Mouse (Mus musculus) myocyte (in vitro differentiated cells): ENCODE results near the gene Akr7a5. TPM values are rescaled to one million over a fixed set of nuclear protein-coding genes. Genes with fewer than 3 reads are reported as not detected.
A peak's percentile ranks its signal among the peaks of the same experiment; 100 is the strongest.

Experiments
- H3K27me3 ChIP-seq: one replicate; pipeline ENCODE4 v1.6.1; 2011; ENCODE audit not compliant: control insufficient read depth, insufficient read depth, insufficient read length
- H3K36me3 ChIP-seq: one replicate; pipeline ENCODE4 v1.6.1; 2011; ENCODE audit not compliant: control insufficient read depth, insufficient read depth
- H3K4me2 ChIP-seq: one replicate; pipeline ENCODE4 v1.6.1; 2011; ENCODE audit warnings: low read depth, control low read depth
- H3K4me3 ChIP-seq: one replicate; pipeline ENCODE4 v1.5.1; 2011; ENCODE audit warnings: mild to moderate bottlenecking, control low read depth, moderate library complexity
- H3K79me2 ChIP-seq: one replicate; pipeline ENCODE4 v1.6.1; 2011; ENCODE audit not compliant: control insufficient read depth, insufficient read depth
- H3ac ChIP-seq: one replicate; pipeline ENCODE4 v1.6.1; 2011; ENCODE audit not compliant: control insufficient read depth, insufficient read length
- CEBPB ChIP-seq: IDR thresholded peaks from 2 replicates; pipeline ENCODE4 v1.6.1; 2011; ENCODE audit warnings: mild to moderate bottlenecking, moderate library complexity; ENCODE audit not compliant: poor library complexity, insufficient read depth, severe bottlenecking
- E2F4 ChIP-seq: IDR thresholded peaks from one replicate; pipeline ENCODE4 v1.6.1; 2011; ENCODE audit warnings: mild to moderate bottlenecking, control low read depth, moderate library complexity; ENCODE audit not compliant: insufficient read depth
- MAX ChIP-seq: IDR thresholded peaks from one replicate; pipeline ENCODE4 v1.6.1; 2011; ENCODE audit warnings: low read depth, mild to moderate bottlenecking, control low read depth
- MYOD1 ChIP-seq, 3 experiments: IDR thresholded peaks; one replicate each; pipeline ENCODE4 v1.6.1; 2011; ENCODE audit warnings: control low read depth in 2 of 3, low read depth in 2 of 3, mild to moderate bottlenecking in 2 of 3, moderate library complexity in 1 of 3; ENCODE audit not compliant: insufficient read length in 2 of 3, control insufficient read depth in 1 of 3
- MYOG ChIP-seq, 3 experiments: IDR thresholded peaks; one replicate each; pipeline ENCODE4 v1.6.1; 2011; ENCODE audit warnings: control low read depth in 2 of 3, low read depth in 2 of 3, mild to moderate bottlenecking in 2 of 3; ENCODE audit not compliant: insufficient read length in 2 of 3, control insufficient read depth in 1 of 3, insufficient read depth in 1 of 3
- POLR2A ChIP-seq: IDR thresholded peaks from one replicate; pipeline ENCODE4 v1.6.1; 2011; ENCODE audit warnings: low read depth, mild to moderate bottlenecking, control low read depth, moderate library complexity; ENCODE audit not compliant: insufficient read length
- POLR2AphosphoS2 ChIP-seq: IDR thresholded peaks from one replicate; pipeline ENCODE4 v1.6.1; 2011; ENCODE audit warnings: low read depth, control low read depth; ENCODE audit not compliant: insufficient read length
- REST ChIP-seq: IDR thresholded peaks from one replicate; pipeline ENCODE4 v1.6.1; 2011; ENCODE audit warnings: mild to moderate bottlenecking, control low read depth, moderate library complexity; ENCODE audit not compliant: insufficient read depth, insufficient read length
- SRF ChIP-seq: IDR thresholded peaks from one replicate; pipeline ENCODE4 v1.6.1; 2011; ENCODE audit warnings: low read depth; ENCODE audit not compliant: control insufficient read depth, insufficient read length
- TCF12 ChIP-seq: IDR thresholded peaks from one replicate; pipeline ENCODE4 v1.6.1; 2011; ENCODE audit warnings: mild to moderate bottlenecking, control low read depth; ENCODE audit not compliant: poor library complexity, insufficient read depth, severe bottlenecking
- TCF3 ChIP-seq: IDR thresholded peaks from one replicate; pipeline ENCODE4 v1.6.1; 2011; ENCODE audit warnings: low read depth, control low read depth; ENCODE audit not compliant: insufficient read length
- USF1 ChIP-seq: IDR thresholded peaks from one replicate; pipeline ENCODE4 v1.6.1; 2011; ENCODE audit warnings: low read depth, mild to moderate bottlenecking, control low read depth, moderate library complexity
- polyA plus RNA-seq: library from polyadenylated mRNA; unstranded; fragments of >200 nt; fragmentation: generic; extraction: Trizol; gene quantifications from one replicate; pipeline ENCODE4 v1.2.1, GENCODE M21; 2012; ENCODE audit warnings: missing spikeins

The Akr7a5 gene
- polyA plus RNA-seq, 1 experiment, result 48.8 TPM

DNA sequence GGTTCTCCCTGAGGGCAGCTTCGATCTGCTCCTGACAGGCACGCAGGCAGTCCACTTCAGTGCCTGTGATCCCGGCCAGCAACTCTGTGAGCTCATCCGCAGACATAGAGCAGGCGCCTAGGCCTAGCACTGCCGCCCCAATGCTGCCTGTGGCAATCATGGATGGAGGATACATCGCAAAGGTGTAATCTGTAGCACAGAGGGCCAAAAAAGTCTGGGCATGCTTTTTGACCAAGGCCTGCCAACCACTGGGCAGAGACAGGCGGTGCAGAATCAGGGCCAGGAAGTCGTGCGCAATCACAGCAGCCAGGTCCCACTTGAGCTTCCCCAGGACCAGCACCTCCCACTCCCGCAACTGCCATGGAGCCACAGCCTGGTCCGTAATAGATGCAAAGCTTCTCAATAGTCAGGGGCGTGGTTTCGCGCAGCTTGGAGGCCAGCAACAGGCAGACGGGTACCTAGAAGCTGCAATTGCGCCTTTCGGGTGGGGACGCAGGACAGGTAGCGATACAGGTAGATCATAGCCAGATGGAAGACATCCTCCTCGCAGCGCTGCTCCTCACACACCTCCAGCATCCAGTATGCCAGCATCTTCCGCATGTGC lies 35.0 kb downstream of the Akr7a5 start:
- no peak overlapping the region for H3K4me2 ChIP-seq
- TF ChIP-seq TCF3 (no peak), MYOG (IDR thresholded peaks at IDR 0.05; ENCODE audit: control insufficient read depth in 1 of 3, insufficient read depth in 1 of 3, insufficient read length in 2 of 3, low read depth in 2 of 3) (no peak), E2F4 (no peak), SRF (no peak), POLR2AphosphoS2 (no peak), TCF12 (no peak), POLR2A (no peak), REST (no peak), CEBPB (no peak), MAX (no peak), MYOD1 (IDR thresholded peaks at IDR 0.05; ENCODE audit: control insufficient read depth in 1 of 3, insufficient read length in 2 of 3, low read depth in 2 of 3) (no peak), USF1 (no peak)
- no peaks in the 10 kb centered on the region for H3K27me3 ChIP-seq
- H3ac ChIP-seq, result no peak overlapping the region
- H3K36me3 ChIP-seq, result peaks cover 8% of the 10 kb centered on the region
- no peak overlapping the region for H3K4me3 ChIP-seq
- H3K79me2 ChIP-seq, result peaks cover 7% of the 10 kb centered on the region

DNA sequence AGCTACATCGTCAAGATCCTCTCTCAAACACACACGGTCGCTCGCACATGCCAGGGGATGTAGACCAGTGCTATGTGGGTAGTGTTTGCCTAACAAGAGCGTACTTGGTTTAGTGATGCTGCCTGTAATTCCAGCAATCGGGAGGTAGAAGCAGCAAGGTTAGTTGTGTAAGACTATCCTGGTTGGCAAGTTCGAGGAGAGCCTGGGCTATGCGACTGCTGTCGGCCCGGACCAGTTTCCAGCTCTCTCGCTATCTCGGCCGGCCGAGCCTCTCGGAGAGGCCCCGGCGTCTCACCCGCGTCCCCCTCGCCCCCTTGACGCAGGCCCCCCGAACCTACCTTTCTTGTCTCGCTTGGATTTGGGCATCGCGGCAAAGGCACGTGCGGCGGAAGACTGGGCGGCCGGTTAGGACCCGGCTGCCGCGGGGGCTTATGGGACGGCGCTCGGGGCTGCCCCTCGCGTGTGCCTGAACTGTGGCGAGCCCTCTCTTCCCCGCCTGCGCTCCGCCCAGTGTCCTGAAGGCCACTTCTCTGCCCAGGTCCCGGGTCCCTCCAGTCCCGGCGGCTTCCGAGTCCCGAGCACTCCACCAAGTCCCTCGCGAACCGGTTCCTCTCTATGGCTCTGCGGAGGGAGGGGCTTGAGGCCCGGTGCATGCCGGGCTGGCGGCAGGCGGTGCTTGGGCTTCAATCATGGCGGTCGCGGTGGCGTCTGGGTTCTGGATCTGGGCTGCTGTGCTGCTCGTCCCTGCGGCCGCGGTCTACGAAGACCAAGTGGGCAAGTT lies 41.6 kb downstream of the Akr7a5 start, which contains the start of the genes Mrto4, Emc1 and Ubr4:
TSS of gene Mrto4 (minus strand) at position 646 of the 781 bp plus-strand sequence.
TSS of gene Emc1 (plus strand) at position 657 of the 781 bp plus-strand sequence.
TSS of gene Ubr4 (plus strand) at position 679 of the 781 bp plus-strand sequence.
- H3K4me3 ChIP-seq, result peak within 1 kb of the TSS; percentile 99
- H3K4me2 ChIP-seq, result peak within 1 kb of the TSS; percentile 93
- TF ChIP-seq SRF (peak; percentile 12), POLR2AphosphoS2 (peak; percentile 63), TCF3 (no peak), POLR2A (peak; percentile 83), E2F4 (peak; percentile 51), USF1 (peak; percentile 27), MYOD1 (IDR thresholded peaks at IDR 0.05; ENCODE audit: control insufficient read depth in 1 of 3, insufficient read length in 2 of 3, low read depth in 2 of 3) (no peak), CEBPB (no peak), MAX (peak; percentile 79), MYOG (IDR thresholded peaks at IDR 0.05; ENCODE audit: control insufficient read depth in 1 of 3, insufficient read depth in 1 of 3, insufficient read length in 2 of 3, low read depth in 2 of 3) (peak in 1 of 3 experiments; percentile 25), REST (no peak), TCF12 (no peak)
- H3ac ChIP-seq, result peak within 1 kb of the TSS; percentile 43
- H3K36me3 ChIP-seq, result peaks cover 14% of the 10 kb centered on the region
- peaks cover 37% of the 10 kb centered on the region for H3K79me2 ChIP-seq
- H3K27me3 ChIP-seq, result no peaks in the 10 kb centered on the region

DNA sequence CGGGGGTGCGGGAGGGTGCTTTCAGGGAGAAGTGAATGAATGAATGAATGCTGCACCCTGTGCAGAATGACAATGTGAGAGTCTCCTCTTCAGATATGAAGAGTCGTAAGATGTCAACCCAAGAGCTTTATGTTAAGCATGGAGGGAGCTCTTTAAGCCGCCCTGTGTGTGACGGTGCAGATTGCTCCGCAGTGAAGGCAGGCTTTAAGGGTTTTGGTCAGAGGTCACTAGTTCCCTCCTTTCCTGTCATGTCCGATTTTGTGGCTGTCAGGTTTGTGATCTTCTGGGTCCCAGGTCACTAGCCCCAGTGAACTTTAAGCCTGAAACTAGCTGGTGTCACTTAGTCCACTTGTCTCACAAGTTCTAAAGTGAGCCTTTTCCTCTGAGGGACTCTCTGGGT lies 42.3 kb downstream of the Akr7a5 start:
- Histone ChIP-seq H3ac (peak overlapping the region; percentile 43), H3K4me3 (peak overlapping the region; percentile 99), H3K79me2 (peaks cover 37% of the 10 kb centered on the region), H3K4me2 (peak overlapping the region; percentile 82), H3K27me3 (no peaks in the 10 kb centered on the region), H3K36me3 (peaks cover 19% of the 10 kb centered on the region)
- TF ChIP-seq POLR2AphosphoS2 (no peak), MAX (no peak), MYOD1 (IDR thresholded peaks at IDR 0.05; ENCODE audit: control insufficient read depth in 1 of 3, insufficient read length in 2 of 3, low read depth in 2 of 3) (no peak), USF1 (no peak), CEBPB (no peak), REST (no peak), TCF12 (no peak), MYOG (IDR thresholded peaks at IDR 0.05; ENCODE audit: control insufficient read depth in 1 of 3, insufficient read depth in 1 of 3, insufficient read length in 2 of 3, low read depth in 2 of 3) (no peak)

DNA sequence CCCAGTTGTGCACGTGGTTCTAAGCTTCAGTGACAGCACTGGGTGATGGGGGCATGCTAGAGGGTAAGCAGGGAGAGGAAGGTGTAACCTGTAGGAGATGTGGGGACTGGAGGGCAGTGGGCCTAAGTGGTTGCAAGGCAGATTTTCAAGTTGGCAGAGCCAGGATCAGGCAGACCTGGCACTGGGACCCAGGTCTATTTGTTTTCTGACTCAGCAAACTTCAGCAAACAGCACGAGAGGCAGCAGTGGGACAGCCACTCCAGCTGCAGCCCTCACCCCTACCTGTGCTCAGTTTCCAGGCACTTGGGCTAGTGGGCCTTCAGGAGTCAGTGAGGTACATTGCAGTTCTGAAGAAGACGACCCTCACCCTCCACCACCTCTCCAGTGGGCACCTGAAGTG lies 46.7 kb downstream of the Akr7a5 start:
- TF ChIP-seq MYOG (IDR thresholded peaks at IDR 0.05; ENCODE audit: control insufficient read depth in 1 of 3, insufficient read depth in 1 of 3, insufficient read length in 2 of 3, low read depth in 2 of 3), result no peak
- TF ChIP-seq POLR2AphosphoS2, result no peak
- TF ChIP-seq USF1, result no peak
- TF ChIP-seq MAX, result no peak
- TF ChIP-seq TCF12, result no peak
- no peak for TF ChIP-seq MYOD1 (IDR thresholded peaks at IDR 0.05; ENCODE audit: control insufficient read depth in 1 of 3, insufficient read length in 2 of 3, low read depth in 2 of 3)
- TF ChIP-seq CEBPB, result no peak
- TF ChIP-seq POLR2A, result no peak
- TF ChIP-seq REST, result no peak
- TF ChIP-seq SRF, result no peak
- TF ChIP-seq E2F4, result no peak
- no peak for TF ChIP-seq TCF3
- Histone ChIP-seq H3ac (no peak overlapping the region), H3K79me2 (peaks cover 14% of the 10 kb centered on the region), H3K36me3 (peaks cover 19% of the 10 kb centered on the region), H3K4me2 (no peak overlapping the region), H3K4me3 (no peak overlapping the region), H3K27me3 (no peaks in the 10 kb centered on the region)
